Mouse (Mus musculus) lung, postnatal 0 days (tissue): ENCODE data around the gene Lzts3. TPM values are rescaled to one million over a fixed set of nuclear protein-coding genes. Genes with fewer than 3 reads are reported as not detected.

Experiments used
- ATAC-seq: fragments of 200-750 bp; cut with Nextera tagmentation; 2 replicates; pipeline ENCODE4 v1.8.0; 2017; ENCODE audit warnings: moderate library complexity
- DNase-seq: peaks from one replicate; pipeline ENCODE4 v3.0.0-alpha.2; 2016; ENCODE audit warnings: low spot score
- H3K27ac ChIP-seq: fragments of 300-500 bp; sonication (generic); 2 replicates; pipeline ENCODE4 v1.5.1; 2014; ENCODE audit warnings: antibody characterized with exemption, mild to moderate bottlenecking, low read length, mixed read lengths
- H3K27me3 ChIP-seq: fragments of 300-500 bp; sonication (generic); replicated peaks from 2 replicates; pipeline ENCODE4 v1.6.1; 2014; ENCODE audit warnings: low read length, mixed read lengths; ENCODE audit not compliant: insufficient read depth
- H3K36me3 ChIP-seq: fragments of 300-500 bp; sonication (generic); 2 replicates; pipeline ENCODE4 v1.6.1; 2014; ENCODE audit warnings: low read length, mixed read lengths; ENCODE audit not compliant: insufficient read depth
- H3K4me1 ChIP-seq: fragments of 300-500 bp; sonication (generic); 2 replicates; pipeline ENCODE4 v1.6.1; 2014; ENCODE audit warnings: antibody characterized with exemption, low read depth, low read length, mixed read lengths; ENCODE audit not compliant: insufficient read depth
- H3K4me2 ChIP-seq: fragments of 300-500 bp; sonication (generic); replicated peaks from 2 replicates; pipeline ENCODE4 v1.6.1; 2014; ENCODE audit warnings: low read depth, mild to moderate bottlenecking, low read length, moderate library complexity, mixed read lengths
- H3K4me3 ChIP-seq: fragments of 300-500 bp; sonication (generic); 2 replicates; pipeline ENCODE4 v1.5.1; 2014; ENCODE audit warnings: low read depth, low read length
- H3K9ac ChIP-seq: fragments of 300-500 bp; sonication (generic); replicated peaks from 2 replicates; pipeline ENCODE4 v1.6.1; 2014; ENCODE audit warnings: low read depth, mild to moderate bottlenecking
- H3K9me3 ChIP-seq: fragments of 300-500 bp; sonication (generic); 2 replicates; pipeline ENCODE4 v1.6.1; 2016; ENCODE audit warnings: low read length, mixed read lengths
- CTCF ChIP-seq: IDR thresholded peaks from 2 replicates; pipeline ENCODE4 v1.5.1; 2016; ENCODE audit warnings: antibody characterized with exemption, mild to moderate bottlenecking
- EP300 ChIP-seq: IDR thresholded peaks from 2 replicates; pipeline ENCODE4 v1.6.1; 2016; ENCODE audit warnings: antibody characterized with exemption, mild to moderate bottlenecking, control low read depth
- WGBS: fragments of 180-500 bp; shearing (Covaris S2); extraction: QIAGEN DNeasy Blood & Tissue Kit; methylation state at CpG from one replicate; pipeline ENCODE4 v1.1.7; 2014; 5-methylcytosine and 5-hydroxymethylcytosine counted together
- polyA plus RNA-seq: library from polyadenylated mRNA; unstranded; fragments of >200 nt; fragmentation: Nextera tagmentation; extraction: Ambion mirVana; gene quantifications from 2 replicates; pipeline ENCODE4 v1.2.1, GENCODE M21; 2015

The Lzts3 gene
- polyA plus RNA-seq, 1 experiment from 2014 or later = 0.95 TPM

GRCm38 (mm10) chr2:130589157-130589556 is 53.4 kb downstream of the Lzts3 start:
- Histone ChIP-seq H3K27ac (no peak overlapping the region), H3K27me3 (no peaks in the 10 kb centered on the region), H3K4me2 (no peak overlapping the region), H3K4me1 (0 out of 2 replicates have a peak, but pooled peaks cover under 1% of the 10 kb centered on the region), H3K9me3 (no peaks in the 10 kb centered on the region), H3K9ac (no peak overlapping the region), H3K4me3 (no peak overlapping the region), H3K36me3 (no peaks in the 10 kb centered on the region; the same call in 1 of the 2 replicates)
- no peak for TF ChIP-seq EP300
- no peak for TF ChIP-seq CTCF
- WGBS = 72% methylated on average over 4 of the region's 4 CpGs
- DNase-seq = no peak
- no peak for ATAC-seq

- Histone ChIP-seq H3K9ac (no peak overlapping the region), H3K4me1 (0 out of 2 replicates have a peak, but pooled peaks cover 7% of the 10 kb centered on the region), H3K4me3 (no peak overlapping the region), H3K4me2 (no peak overlapping the region), H3K27ac (no peak overlapping the region), H3K27me3 (no peaks in the 10 kb centered on the region), H3K9me3 (no peaks in the 10 kb centered on the region), H3K36me3 (no peaks in the 10 kb centered on the region; the same call in 1 of the 2 replicates)
- TF ChIP-seq CTCF (no peak), EP300 (no peak)
- DNase-seq (no peak), ATAC-seq (no peak)
- WGBS = 55% methylated on average over 2 of the region's 2 CpGs
Observed at GRCm38 (mm10) chr2:130588373-130588772, 54.2 kb downstream of the Lzts3 start.

GRCm38 (mm10) chr2:130586016-130586415 is 56.6 kb downstream of the Lzts3 start:
- no peak for ATAC-seq
- TF ChIP-seq CTCF = no peak
- no peak for TF ChIP-seq EP300
- Histone ChIP-seq H3K27me3 (peaks cover 11% of the 10 kb centered on the region), H3K27ac (no peak overlapping the region), H3K4me3 (no peak overlapping the region), H3K4me2 (no peak overlapping the region), H3K4me1 (0 out of 2 replicates have a peak, but pooled peaks cover 7% of the 10 kb centered on the region), H3K36me3 (no peaks in the 10 kb centered on the region; the same call in 1 of the 2 replicates), H3K9ac (no peak overlapping the region), H3K9me3 (no peaks in the 10 kb centered on the region)
- no peak for DNase-seq
- 77% methylated on average over 6 of the region's 6 CpGs for WGBS

GRCm38 (mm10) chr2:130583902-130584560 is 58.6 kb downstream of the Lzts3 start:
- WGBS = 40% methylated on average over 10 of the region's 10 CpGs
- 0 out of 2 replicates have a peak, but pooled peaks cover 7% of the 10 kb centered on the region for H3K4me1 ChIP-seq
- DNase-seq (peak; percentile 66), ATAC-seq (peak; percentile 82)
- H3K27ac ChIP-seq = no peak overlapping the region
- H3K4me2 ChIP-seq = no peak overlapping the region
- H3K9me3 ChIP-seq = no peaks in the 10 kb centered on the region
- peaks cover 31% of the 10 kb centered on the region for H3K27me3 ChIP-seq
- TF ChIP-seq CTCF (no peak), EP300 (no peak)
- H3K4me3 ChIP-seq = no peak overlapping the region
- H3K36me3 ChIP-seq = no peaks in the 10 kb centered on the region
- H3K9ac ChIP-seq = no peak overlapping the region

Other genes starting within 250 kb of the Lzts3 start
- 13.9 and 14.9 TPM in 2 replicates for gene Cpxm1, start 245.2 kb downstream of the Lzts3 start, polyA plus RNA-seq
- 0.10 TPM in 1 of 2 replicates, not detected in the other for gene Gm28372, start 237.6 kb downstream of the Lzts3 start, polyA plus RNA-seq
- not detected in 2 replicates for gene 1700020A23Rik, start 237.5 kb downstream of the Lzts3 start, polyA plus RNA-seq
- gene Tmem239, start 236.3 kb downstream of the Lzts3 start, polyA plus RNA-seq = not detected in 2 replicates
- 46.8 and 47.0 TPM in 2 replicates for gene Vps16, start 218.5 kb downstream of the Lzts3 start, polyA plus RNA-seq
- gene Pced1a, start 218.1 kb downstream of the Lzts3 start, polyA plus RNA-seq = 6.8 and 8.0 TPM in 2 replicates
- gene Ptpra, start 192.5 kb downstream of the Lzts3 start, polyA plus RNA-seq = 46.1 and 52.1 TPM in 2 replicates
- gene Mrps26, start 79.1 kb downstream of the Lzts3 start, polyA plus RNA-seq = 61.0 and 64.0 TPM in 2 replicates
- gene Oxt, start 66.6 kb downstream of the Lzts3 start, polyA plus RNA-seq = not detected in 2 replicates
- gene Avp, start 60.2 kb downstream of the Lzts3 start, polyA plus RNA-seq = not detected in 2 replicates
- gene Fastkd5, start 12.8 kb downstream of the Lzts3 start, polyA plus RNA-seq = 4.8 and 5.9 TPM in 2 replicates
- gene Ubox5, start 12.8 kb downstream of the Lzts3 start, polyA plus RNA-seq = 4.4 TPM in 2 replicates
- 82.6 and 90.9 TPM in 2 replicates for gene Ddrgk1, start 21.9 kb upstream of the Lzts3 start, polyA plus RNA-seq
- gene Itpa, start 24.8 kb upstream of the Lzts3 start, polyA plus RNA-seq = 50.6 and 51.1 TPM in 2 replicates
- 0.21 and 0.37 TPM in 2 replicates for gene Slc4a11, start 54.7 kb upstream of the Lzts3 start, polyA plus RNA-seq